Mouse (Mus musculus): ENCODE results near the gene Dnajc21. TPM values are rescaled to one million over a fixed set of nuclear protein-coding genes. Genes with fewer than 3 reads are reported as not detected.
A peak's percentile ranks its signal among the peaks of the same experiment; 100 is the strongest.

The Dnajc21 gene
- polyA plus RNA-seq, 1 experiment from 2014 or later = 14.0 TPM

DNA sequence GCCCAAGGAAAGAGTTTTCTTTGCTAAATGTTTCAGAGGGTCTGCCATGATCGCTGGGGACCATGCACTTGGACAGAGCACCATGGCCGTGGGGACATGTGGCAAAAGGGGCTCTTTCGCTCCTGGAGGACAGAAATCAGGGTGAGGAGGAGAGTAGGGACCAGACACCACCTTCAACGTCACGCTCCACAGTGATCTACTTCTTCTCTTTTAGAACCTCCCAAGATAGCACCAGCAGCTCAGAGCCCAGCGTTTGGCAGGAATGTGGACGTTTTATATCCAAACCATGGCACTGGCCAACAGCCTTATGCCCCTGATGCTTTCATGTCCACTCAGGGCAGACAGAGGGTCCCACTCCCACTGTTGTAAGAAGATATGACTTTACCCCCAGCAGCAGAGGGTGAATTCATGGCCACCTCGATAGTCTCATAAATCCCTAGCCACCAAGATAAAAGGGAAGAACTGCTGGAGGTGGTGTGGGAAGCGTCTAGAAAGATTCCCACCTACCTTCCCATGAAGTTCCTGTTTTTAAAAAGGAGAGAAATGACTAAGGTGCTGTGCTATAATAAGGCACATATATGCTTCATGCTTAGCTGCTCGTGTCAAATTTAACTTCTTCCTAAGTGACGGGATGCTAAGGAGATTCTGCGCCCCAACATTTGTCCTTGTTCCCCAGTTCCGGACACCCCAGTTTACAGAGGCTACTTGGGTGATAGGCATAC is 43.6 kb downstream of the Dnajc21 start:
- no peak overlapping the region for H3K27ac ChIP-seq
- H3K4me3 ChIP-seq = no peak overlapping the region
- 75% methylated on average over 13 of the region's 13 CpGs for WGBS (ENCODE audit: insufficient replicate concordance)
- no peaks in the 10 kb centered on the region for H3K4me1 ChIP-seq
- no peaks in the 10 kb centered on the region for H3K27me3 ChIP-seq (replicated peaks)
- ATAC-seq = no peak
- no peaks in the 10 kb centered on the region for H3K36me3 ChIP-seq
- H3K9ac ChIP-seq = no peak overlapping the region
- H3K9me3 ChIP-seq (replicated peaks) = no peaks in the 10 kb centered on the region
- no peak overlapping the region for H3K4me2 ChIP-seq

GRCm38 (mm10) chr15:10426124-10426523 is 44.2 kb downstream of the Dnajc21 start:
- 74% methylated on average over 6 of the region's 6 CpGs for WGBS (ENCODE audit: insufficient replicate concordance)
- Histone ChIP-seq H3K9ac (no peak overlapping the region), H3K4me2 (no peak overlapping the region), H3K27me3 (replicated peaks) (no peaks in the 10 kb centered on the region), H3K9me3 (replicated peaks) (no peaks in the 10 kb centered on the region), H3K36me3 (no peaks in the 10 kb centered on the region), H3K27ac (no peak overlapping the region), H3K4me3 (no peak overlapping the region), H3K4me1 (no peaks in the 10 kb centered on the region)
- no peak for ATAC-seq

GRCm38 (mm10) chr15:10421785-10422144 is 48.6 kb downstream of the Dnajc21 start:
- no peak overlapping the region for H3K4me3 ChIP-seq
- no peak overlapping the region for H3K27ac ChIP-seq
- no peaks in the 10 kb centered on the region for H3K36me3 ChIP-seq
- no peaks in the 10 kb centered on the region for H3K4me1 ChIP-seq
- WGBS (ENCODE audit: insufficient replicate concordance) = 74% methylated on average over 1 of the region's 1 CpGs
- no peak overlapping the region for H3K4me2 ChIP-seq
- no peaks in the 10 kb centered on the region for H3K9me3 ChIP-seq (replicated peaks)
- H3K27me3 ChIP-seq (replicated peaks) = no peaks in the 10 kb centered on the region
- H3K9ac ChIP-seq = no peak overlapping the region
- ATAC-seq = no peak

- no peaks in the 10 kb centered on the region for H3K27me3 ChIP-seq (replicated peaks)
- no peak for ATAC-seq
- H3K4me2 ChIP-seq = no peak overlapping the region
- no peak overlapping the region for H3K9ac ChIP-seq
- WGBS (ENCODE audit: insufficient replicate concordance) = 52% methylated on average over 7 of the region's 7 CpGs
- H3K4me1 ChIP-seq = no peaks in the 10 kb centered on the region
- H3K36me3 ChIP-seq = no peaks in the 10 kb centered on the region
- H3K4me3 ChIP-seq = no peak overlapping the region
- no peak overlapping the region for H3K27ac ChIP-seq
- H3K9me3 ChIP-seq (replicated peaks) = no peaks in the 10 kb centered on the region
Observed at GRCm38 (mm10) chr15:10421138-10421784, 49.1 kb downstream of the Dnajc21 start.

GRCm38 (mm10) chr15:10413656-10414055 is 56.7 kb downstream of the Dnajc21 start:
- H3K9me3 ChIP-seq (replicated peaks) = no peaks in the 10 kb centered on the region
- H3K4me2 ChIP-seq = no peak overlapping the region
- 78% methylated on average over 6 of the region's 6 CpGs for WGBS (ENCODE audit: insufficient replicate concordance)
- no peaks in the 10 kb centered on the region for H3K4me1 ChIP-seq
- H3K27ac ChIP-seq = no peak overlapping the region
- H3K4me3 ChIP-seq = no peak overlapping the region
- H3K27me3 ChIP-seq (replicated peaks) = no peaks in the 10 kb centered on the region
- no peak for ATAC-seq
- H3K9ac ChIP-seq = no peak overlapping the region
- no peaks in the 10 kb centered on the region for H3K36me3 ChIP-seq

DNA sequence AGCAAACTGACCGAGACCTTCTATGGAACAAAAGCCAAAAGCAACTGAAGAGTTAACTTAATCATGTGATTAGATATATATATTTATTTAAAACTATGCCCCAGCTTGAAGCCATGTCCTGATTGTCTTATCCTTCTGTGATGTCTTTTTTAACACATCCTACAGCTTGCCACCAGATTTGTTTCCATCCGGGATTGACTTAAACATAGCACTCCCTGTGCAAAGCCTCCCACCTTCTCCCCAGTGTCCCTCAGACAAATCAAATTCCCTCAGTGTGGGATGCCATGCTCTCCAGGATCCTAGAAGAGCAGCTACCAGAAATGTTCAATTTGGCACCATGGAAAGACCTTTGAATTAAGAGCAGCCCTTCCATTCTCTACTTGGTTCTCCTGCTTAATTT is 59.4 kb downstream of the Dnajc21 start:
- H3K4me2 ChIP-seq = no peak overlapping the region
- H3K27ac ChIP-seq = no peak overlapping the region
- no peaks in the 10 kb centered on the region for H3K27me3 ChIP-seq (replicated peaks)
- H3K9ac ChIP-seq = no peak overlapping the region
- H3K9me3 ChIP-seq (replicated peaks) = no peaks in the 10 kb centered on the region
- WGBS (ENCODE audit: insufficient replicate concordance) = 66% methylated on average over 2 of the region's 2 CpGs
- no peaks in the 10 kb centered on the region for H3K36me3 ChIP-seq
- no peak for ATAC-seq
- H3K4me3 ChIP-seq = no peak overlapping the region
- H3K4me1 ChIP-seq = no peaks in the 10 kb centered on the region

GRCm38 (mm10) chr15:10409842-10410241 is 60.5 kb downstream of the Dnajc21 start:
- no peaks in the 10 kb centered on the region for H3K27me3 ChIP-seq (replicated peaks)
- H3K36me3 ChIP-seq = no peaks in the 10 kb centered on the region
- no peak for ATAC-seq
- no peaks in the 10 kb centered on the region for H3K4me1 ChIP-seq
- H3K9me3 ChIP-seq (replicated peaks) = no peaks in the 10 kb centered on the region
- H3K27ac ChIP-seq = no peak overlapping the region
- no peak overlapping the region for H3K9ac ChIP-seq
- WGBS (ENCODE audit: insufficient replicate concordance) = 70% methylated on average over 3 of the region's 3 CpGs
- H3K4me3 ChIP-seq = no peak overlapping the region
- no peak overlapping the region for H3K4me2 ChIP-seq

DNA sequence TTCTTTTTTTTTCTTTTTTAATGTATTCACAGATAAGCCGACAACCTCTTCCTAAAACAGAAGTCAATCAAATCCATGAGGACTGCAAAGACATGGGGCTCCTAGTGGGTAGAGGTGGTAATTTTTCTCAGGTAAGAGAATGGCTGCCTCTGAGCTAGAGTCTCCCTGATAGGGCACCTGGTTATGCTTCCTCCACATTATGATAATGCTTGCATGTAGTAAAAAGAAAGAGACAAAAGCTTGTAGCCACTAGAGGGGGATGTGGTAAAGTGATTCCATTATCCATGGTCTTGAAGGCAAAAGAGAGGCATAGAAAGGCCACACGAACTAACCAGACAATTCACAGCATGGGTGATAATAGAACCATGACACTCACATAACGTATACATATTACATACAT is 69.9 kb downstream of the Dnajc21 start:
- Histone ChIP-seq H3K9ac (no peak overlapping the region), H3K27me3 (replicated peaks) (no peaks in the 10 kb centered on the region), H3K4me1 (no peaks in the 10 kb centered on the region), H3K27ac (no peak overlapping the region), H3K4me2 (no peak overlapping the region), H3K9me3 (replicated peaks) (0 out of 2 replicates have a peak, but pooled peaks cover 5% of the 10 kb centered on the region), H3K36me3 (no peaks in the 10 kb centered on the region), H3K4me3 (no peak overlapping the region)
- 55% methylated on average over 3 of the region's 3 CpGs for WGBS (ENCODE audit: insufficient replicate concordance)
- no peak for ATAC-seq

DNA sequence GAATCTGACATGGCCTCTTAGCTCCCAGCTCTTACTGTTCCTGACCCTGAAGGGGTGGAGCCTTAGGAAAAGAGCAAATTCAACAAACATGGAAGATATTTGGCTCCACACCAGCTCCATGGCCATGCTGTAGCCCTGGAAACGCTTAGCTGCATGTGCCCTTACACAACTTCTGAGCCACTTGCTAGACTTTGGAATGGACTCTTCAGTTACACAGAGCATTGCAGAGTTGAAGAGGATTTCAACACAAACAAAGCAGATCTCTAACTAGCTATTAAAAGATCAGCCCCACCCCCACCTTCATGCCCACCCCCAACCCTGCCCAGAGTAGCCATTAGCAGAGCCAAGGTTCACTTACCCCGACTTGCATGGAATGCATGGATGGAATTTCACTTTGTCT is 70.5 kb downstream of the Dnajc21 start:
- Histone ChIP-seq H3K4me1 (no peaks in the 10 kb centered on the region), H3K9me3 (replicated peaks) (0 out of 2 replicates have a peak, but pooled peaks cover 5% of the 10 kb centered on the region), H3K36me3 (no peaks in the 10 kb centered on the region), H3K9ac (no peak overlapping the region), H3K4me2 (no peak overlapping the region), H3K27ac (no peak overlapping the region), H3K27me3 (replicated peaks) (no peaks in the 10 kb centered on the region), H3K4me3 (no peak overlapping the region)
- 49% methylated on average over 2 of the region's 2 CpGs for WGBS (ENCODE audit: insufficient replicate concordance)
- peak; percentile 84 for ATAC-seq

Other genes starting within 250 kb of the Dnajc21 start
- gene Gm21973, start 145.1 kb downstream of the Dnajc21 start, polyA plus RNA-seq (2016; fragmentation: Nextera tagmentation; extraction: Ambion mirVana) = not detected in 2 replicates
- gene Agxt2, start 112.0 kb downstream of the Dnajc21 start, polyA plus RNA-seq (2016; fragmentation: Nextera tagmentation; extraction: Ambion mirVana) = 3.7 and 4.9 TPM in 2 replicates
- gene Brix1, start 15.4 kb upstream of the Dnajc21 start, polyA plus RNA-seq (2016; fragmentation: Nextera tagmentation; extraction: Ambion mirVana) = 111 and 112 TPM in 2 replicates
- 31.2 and 34.3 TPM in 2 replicates for gene Rad1, start 15.5 kb upstream of the Dnajc21 start, polyA plus RNA-seq (2016; fragmentation: Nextera tagmentation; extraction: Ambion mirVana)
- not detected in 2 replicates for gene Ttc23l, start 88.2 kb upstream of the Dnajc21 start, polyA plus RNA-seq (2016; fragmentation: Nextera tagmentation; extraction: Ambion mirVana)
- 9.2 and 9.7 TPM in 2 replicates for gene Rai14, start 244.1 kb upstream of the Dnajc21 start, polyA plus RNA-seq (2016; fragmentation: Nextera tagmentation; extraction: Ambion mirVana)